Mouse (Mus musculus): ENCODE data around the gene Atp13a2.

Atp13a2 gene

DNA sequence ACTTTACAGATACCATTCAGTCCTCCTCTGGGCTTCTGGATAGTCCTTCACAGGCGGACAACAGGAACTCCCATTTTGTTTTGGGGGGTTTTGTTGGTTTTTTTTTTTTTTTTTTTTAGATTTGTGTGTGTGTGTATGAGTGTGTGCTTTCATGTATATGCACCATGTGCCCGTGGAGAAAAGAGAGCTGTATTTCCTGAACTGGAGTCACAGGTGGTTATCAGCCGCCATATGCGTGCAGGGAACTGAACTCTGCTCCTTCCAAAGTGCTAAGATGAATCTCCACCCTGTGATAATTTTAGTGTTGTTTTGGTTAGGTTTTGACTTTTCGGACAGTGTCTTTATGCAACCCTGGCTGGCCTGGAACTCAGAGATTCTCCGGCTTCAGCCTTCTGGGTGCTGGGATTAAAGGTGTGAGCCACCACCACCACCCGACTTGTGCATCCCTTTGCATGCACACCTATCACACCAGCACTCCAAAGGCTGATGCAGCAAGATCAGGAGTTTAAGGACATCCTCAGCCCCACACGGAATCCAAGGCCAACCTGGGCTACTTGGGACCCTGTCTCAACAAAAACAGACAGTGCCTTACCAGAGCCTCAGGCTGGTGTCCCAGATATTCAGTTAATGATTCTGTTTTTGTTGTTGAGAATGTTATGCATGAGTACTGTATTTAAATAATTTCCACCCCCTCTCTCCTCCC is 24.3 kb upstream of the Atp13a2 start:
- no peak for DNase-seq

DNA sequence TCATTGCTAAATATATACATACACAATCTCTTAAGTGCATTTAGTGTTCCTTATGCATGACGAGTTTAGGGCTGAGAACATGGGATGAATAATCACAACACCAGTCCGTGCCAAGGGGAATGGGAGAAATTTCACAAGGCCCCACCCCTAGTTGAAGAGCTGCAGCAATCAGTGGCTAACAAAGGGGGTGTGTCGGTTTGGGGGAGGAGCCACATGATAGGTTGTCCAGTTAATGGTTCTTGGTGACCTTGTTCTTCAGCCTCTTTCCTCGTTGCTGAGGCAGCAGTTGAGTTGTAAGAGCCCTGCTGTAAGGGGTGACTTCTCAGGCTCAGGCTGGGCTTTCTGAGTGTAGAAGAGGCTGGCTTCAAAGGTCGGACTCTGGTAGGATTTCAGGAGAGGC is 23.7 kb upstream of the Atp13a2 start:
- peak; percentile 66 for DNase-seq

DNA sequence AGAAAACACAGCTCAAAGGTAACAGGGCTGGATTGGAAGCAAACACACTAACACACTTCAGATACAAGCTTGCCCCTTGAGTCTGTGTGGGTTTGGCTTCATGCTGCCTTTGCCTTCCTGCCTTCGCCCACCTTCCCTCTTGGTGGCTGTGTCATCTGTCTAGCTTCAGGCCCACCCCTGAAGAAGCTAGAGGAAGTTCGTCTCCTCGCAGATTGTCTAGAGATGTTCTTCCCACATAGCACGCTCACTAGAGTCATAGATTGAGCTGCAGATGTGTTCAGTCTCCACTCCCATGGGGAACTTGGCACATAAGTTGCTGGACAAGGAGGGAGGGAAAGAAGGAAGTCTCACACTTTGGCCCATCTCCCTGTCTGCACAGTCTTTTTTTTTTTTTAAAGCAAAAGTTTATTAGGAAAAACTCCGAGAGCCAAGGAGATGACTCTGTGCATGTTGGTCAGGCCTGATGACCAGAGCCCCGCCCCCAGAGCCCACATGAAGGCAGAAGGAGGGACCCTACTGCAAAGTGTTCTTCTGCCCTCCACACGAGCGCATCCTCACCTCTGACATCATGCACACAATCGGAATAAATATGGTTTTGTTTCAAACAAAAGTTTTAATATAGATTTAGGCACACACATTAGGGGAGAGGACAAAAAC is 22.6 kb upstream of the Atp13a2 start:
- DNase-seq = no peak

DNA sequence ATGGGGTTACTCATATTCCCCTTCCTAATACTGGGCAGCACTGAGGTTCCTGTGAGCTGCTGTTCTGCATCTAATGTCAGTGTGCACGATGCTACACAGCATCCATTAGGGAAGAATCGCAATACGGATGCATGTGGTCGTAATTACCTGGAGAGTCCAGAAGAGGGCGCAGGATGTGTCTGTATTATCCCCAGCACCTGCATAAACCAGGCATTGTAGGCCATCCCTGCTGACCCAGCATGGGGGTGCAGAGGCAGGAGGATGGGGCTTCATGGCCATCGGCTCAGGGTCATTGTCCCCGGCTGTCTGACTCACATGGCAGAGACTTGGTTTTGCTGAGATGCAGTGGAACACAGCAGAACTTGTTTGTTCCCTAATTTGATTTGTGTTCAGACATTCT is 22.1 kb upstream of the Atp13a2 start:
- DNase-seq = peak; percentile 68

DNA sequence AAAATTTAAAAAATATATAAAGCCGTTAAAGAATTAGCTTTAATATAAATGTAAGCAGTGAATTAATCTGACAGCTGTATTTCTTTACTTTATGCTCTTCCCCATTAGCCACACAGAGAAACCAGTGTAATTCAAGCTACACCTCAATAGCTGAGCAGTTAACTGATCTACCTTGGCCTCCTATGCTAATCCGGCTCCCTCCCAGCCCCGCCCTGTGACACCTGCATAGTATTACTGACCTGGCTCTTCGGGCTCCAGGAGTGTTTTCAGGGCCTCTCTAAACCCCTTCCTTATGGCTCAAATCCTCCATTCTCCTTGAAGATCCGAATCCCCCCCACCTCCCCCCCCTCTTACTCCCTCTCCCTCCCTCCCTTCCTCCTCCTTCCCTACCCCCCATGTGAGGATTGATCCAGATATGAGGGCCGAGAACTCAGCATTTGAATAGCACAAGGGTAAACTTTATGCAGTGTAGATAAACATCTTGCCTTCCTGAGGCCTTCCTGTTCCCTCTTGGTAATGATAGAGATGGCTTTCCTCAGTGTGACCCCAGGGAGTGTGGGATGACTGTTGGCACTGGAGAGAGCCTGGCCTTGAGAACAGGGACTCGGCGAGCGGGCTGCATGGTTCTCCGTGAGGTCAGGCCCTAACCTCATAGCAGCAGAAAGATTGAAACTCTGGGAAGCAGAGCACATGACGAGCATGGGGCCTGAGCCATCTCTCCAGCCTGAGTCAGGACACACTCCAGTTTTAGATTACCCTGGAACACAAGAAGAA is 19.1 kb upstream of the Atp13a2 start:
- DNase-seq = no peak

DNA sequence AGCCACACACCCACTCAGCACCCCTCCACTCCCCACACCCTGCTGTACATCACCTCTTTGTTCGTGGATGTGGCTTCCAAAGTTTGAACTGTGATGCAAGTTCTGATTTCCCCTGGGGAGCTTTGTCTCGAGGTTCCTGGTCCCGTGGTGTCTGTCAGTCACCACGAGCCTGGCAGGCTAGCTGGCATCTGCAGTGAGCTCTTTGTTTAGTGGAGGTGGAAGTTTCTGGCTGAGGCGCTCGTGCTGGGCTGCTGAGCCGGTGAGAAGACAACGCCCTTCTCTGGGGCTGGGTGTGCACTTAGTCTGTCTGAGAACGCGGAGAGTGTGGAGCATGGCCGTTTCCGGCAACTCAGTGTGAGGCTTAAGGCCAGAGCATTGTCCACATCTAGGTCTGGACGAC is 15.0 kb upstream of the Atp13a2 start:
- DNase-seq = no peak

DNA sequence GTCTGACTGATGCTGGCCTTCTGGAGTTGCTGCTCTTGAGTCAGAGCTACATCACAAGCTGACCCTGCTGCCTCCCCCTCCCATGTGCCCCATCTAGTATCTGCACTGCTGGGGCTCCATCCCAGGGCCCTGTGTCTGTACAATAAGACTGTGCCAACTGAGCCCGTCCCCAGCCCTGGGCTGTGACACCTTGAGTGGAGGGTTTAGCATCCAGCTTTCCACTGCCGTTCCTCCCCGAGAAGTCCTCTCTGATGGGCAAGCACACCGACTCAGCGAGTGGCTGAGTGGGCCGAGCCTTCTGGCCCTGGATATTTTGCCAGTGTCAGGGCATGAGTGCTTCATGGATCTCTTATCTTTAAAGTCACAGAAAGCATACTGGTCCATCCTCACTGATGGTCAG is 12.3 kb upstream of the Atp13a2 start:
- no peak for DNase-seq

DNA sequence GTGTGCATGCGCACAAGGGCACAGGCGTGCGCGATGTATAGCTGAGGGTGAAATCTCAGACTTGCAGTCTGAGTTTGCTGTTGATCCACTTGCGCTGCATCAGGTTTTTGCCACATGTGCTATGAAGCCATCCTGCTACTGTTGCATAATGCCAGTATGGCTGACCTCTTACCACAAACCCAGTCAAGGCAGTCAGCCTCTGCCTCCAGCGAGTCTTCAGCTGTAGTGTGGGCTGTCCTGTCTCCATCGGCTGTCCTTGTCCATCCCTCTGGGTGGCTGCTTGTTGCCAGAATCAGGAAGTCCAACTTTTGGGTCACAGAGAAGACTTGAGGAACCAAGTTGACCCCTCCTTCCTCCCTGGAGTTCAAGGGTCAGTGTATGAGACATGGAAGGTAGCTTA is 11.3 kb upstream of the Atp13a2 start:
- no peak for DNase-seq

DNA sequence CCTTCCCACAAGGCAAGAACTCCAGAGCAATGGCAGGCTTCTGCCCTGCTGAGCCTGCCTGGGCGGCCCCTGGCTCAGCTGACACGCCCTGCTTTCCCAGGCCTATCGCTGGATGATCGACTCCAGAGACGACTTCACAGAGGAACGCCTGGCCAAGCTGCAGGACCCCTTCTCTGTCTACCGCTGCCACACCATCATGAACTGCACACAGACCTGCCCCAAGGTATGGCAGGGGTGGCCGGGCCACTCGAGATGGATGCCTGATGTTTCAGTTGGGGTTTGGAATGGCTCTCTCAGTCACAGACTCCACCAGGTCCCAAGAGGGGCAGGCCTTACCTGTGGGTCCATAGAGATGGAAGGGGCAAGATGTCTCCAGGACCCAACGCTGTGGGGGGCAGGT is 9.4 kb upstream of the Atp13a2 start:
- DNase-seq = no peak

DNA sequence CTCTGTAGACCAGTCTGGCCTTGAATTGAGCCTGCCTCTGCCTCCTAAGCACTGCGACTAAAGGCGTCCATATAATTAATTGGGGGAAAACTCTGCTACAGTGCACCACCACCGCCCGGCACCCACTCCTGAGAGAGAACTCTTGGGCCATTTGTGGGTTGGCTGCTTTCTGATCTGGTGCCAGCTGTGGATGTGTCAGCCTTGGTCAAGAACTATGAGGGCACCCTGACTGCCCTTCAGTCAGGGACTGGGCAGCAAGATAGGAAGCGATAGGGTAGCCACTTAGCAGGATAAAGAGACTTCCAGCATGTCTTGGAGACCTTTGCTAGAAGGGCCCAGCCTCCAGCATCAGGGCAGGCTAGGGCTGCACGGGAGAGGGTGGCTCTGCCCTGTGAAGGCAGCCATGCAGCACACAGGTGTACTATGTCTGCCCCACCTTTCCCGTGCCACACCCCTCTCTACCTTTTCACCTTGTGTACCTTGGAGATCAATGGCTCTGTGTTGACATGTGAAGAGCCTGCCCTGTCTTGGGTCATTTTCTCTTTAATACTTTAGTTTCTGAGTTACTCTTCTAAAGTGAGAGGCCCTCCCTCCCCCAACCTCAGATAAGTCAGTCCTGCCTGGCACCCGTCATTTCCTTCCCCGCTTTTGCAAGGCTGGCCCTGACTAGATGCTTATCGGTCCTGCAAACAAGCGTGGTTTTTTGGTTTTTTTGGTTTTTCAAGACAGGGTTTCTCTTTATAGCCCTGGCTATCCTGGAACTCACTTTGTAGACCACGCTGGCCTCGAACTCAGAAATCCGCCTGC is 8.6 kb upstream of the Atp13a2 start:
- DNase-seq = no peak

DNA sequence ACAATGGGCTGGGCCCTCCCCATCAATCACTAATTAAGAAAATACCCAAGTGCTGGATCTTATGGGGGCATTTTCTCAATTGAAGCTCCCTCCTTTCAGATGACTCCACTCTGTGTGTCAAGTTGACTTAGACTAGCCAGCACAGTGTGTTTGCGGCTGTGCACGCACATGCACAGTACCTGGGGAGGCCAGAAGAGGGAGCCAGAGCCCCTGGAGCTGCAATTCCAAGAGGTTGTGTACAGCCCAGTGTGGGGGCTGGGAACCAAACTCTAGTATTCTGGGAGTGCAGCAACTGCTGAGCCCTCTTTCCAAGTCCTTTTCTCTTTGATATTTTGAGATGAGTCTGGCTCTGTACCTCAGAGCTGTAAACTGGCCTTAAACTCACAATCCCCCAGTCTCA is 5.1 kb upstream of the Atp13a2 start:
- DNase-seq = peak; percentile 40

DNA sequence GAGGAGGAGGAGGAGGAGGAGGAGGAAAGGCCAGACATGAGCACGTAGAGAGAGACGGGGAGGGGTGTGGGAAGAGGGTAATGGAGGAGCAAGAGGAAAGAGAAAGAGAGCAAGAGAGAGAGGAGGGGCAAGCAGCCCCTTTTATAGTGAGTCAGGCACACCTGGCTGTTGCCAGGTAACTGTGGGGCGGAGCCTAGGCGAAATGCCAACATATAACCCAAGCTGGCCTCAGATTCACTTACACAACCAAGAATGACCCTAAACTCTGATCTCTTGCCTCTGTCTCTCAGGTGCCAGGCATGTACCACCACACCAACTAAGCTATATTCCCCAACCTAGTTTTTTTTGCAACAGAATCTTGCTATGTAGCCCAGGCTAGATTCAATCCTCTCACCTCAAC is 3.9 kb upstream of the Atp13a2 start:
- no peak for DNase-seq

DNA sequence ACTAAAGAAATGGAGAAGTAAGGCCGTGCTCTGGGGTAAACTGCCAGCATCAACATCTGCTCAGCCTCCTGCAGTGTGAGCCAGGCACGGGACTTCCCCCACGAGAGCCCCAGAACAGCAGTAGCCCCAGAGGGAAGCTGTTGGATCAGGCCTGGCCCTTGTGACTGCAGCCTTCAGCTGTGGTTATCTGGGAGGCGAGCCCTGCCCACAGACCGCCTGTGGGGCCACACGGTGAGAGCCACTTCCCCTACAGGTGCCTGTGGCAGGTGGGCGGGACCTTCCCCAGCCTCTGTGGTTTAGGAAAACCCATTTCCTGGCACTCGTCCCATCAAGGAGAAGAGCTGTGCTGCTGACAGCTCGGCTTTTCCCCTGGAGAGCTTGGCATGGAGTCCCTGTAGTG is 3.2 kb upstream of the Atp13a2 start:
- peak; percentile 70 for DNase-seq

DNA sequence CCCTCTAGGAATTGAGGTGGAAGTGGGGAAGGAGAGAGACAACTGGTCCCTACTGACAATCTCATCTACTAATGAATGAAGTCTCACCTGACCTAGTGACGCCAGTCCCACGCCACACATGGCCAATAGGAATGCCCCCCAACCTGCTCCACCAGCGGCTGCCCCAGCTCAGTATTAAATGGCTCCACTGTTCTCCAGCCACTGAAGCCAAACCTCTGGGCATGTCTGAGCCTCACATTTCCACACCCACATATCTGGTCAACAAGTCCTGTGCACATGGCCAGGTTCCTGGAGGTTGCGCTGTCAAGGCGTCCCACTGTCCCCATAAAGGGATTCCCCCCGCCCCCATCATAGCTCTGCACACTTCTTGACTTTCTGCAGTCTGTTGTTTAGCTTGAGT is 2.1 kb upstream of the Atp13a2 start:
- no peak for DNase-seq

DNA sequence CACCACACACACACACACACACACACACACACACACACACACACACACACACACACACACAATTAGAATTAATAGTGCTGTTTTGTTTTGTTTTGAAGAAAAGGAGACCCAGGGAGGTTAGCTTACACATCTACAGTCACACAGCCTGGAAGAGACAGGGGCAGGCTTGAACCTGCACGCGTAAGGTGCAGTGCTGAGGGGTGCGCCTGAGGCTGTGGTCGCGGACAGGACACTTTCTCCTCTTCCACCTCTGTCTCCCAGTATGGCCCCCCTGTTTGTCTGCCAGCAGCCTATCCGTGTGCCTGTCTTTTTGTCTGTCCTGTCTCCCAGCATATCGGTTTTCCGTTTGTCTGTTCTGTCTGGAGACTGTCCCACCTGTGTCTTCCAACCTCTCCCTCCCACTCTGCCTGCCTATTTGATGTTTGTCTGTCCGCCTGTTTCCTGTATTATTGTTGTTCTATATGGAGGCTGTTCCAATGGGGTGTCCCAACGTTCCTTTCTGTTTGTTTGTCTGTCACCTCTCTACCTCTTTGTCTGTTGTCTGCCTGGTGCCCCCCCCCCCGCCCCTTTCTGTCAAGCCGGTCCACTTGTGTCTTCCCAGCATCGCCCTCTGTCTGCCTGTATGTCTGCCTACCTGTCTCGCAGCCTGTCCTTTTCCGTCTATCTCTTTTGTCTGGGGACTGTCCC is 506 bp upstream of the Atp13a2 start:
- DNase-seq = no peak

DNA sequence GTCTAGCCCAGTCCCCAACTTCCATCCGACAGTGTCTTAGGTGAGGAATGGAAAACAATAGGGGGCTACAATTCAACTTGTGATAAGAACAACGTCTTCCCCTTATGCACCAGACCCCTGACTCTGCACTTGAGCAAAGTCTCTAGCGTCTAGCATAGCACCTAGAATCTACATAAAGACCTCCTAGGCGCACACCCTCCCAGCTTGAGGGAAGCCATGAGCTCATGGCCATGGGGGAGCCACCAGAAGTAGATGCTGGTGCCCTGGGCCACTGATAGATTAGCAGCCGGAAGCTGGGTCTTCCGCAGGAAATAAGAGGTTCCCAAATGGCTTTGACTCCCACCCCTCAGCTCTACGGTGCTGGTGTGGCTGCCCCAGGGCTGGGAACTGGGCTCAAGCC is 803 bp downstream of the Atp13a2 start:
- DNase-seq = no peak

DNA sequence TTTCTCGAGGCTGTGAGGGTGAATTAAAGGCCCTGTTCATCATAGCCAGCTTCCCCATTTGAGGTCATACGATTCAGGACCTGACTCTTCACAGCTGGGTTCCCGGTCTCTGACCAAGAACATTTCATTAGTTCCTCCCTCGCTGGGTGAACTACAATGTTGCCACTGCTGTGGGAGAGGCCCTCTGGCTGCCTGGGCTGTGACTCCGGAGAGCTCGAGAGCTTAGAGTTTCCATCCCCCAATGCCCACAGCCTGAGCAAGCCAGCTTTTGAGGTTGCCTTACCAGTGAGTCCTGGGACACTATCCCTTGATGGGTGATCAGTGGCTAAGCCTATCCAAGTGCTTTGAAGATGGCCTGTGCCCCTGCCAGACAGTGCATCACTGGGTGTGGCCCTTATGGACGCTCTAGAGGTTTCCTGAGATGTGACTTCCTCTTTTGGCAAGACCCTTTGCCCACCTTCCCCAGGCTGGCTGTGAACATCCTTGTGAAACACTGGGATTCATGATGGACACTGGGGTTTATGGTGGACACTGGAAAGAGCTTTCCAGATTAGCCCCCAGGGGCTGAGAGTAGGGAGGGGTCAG is 2.1 kb downstream of the Atp13a2 start:
- DNase-seq = no peak

DNA sequence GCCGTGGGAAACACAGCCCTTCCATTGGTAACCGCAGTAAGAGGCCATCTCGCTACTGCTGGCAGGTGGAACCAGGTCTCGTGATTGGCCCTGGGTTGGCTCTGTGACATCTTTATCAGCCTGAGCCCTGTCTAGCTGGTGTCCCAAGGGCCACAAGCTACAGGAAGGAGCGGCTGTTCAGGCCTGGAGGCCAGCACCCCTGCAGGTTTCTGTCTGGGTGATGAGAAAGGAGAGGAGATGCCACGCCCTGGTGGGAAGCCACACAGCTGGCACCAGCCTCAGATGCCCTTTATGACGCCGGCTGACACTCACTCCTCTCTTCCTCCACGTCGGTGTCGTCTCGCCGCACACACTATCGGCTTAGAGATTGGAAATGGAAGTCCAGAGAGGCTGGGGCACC is 2.8 kb downstream of the Atp13a2 start:
- no peak for DNase-seq

DNA sequence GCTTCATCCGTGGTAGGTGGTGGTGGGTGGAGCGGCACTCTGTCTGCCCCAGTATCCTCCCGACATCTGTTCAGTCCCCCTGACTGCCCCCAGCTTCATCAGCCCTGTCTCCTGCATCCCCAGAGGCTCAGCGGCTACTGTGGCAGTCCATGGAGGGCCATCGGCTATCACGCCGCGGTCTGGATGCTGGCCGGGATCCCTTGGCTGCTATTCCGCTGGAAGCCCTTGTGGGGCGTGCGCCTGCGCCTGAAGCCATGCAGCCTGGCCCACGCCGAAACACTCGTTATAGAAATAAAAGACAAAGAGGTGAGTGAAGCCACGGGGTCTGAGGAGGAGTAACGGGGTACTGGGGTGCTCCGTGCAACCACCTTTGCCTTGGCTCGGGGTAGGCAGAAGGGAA is 5.5 kb downstream of the Atp13a2 start:
- DNase-seq = no peak

DNA sequence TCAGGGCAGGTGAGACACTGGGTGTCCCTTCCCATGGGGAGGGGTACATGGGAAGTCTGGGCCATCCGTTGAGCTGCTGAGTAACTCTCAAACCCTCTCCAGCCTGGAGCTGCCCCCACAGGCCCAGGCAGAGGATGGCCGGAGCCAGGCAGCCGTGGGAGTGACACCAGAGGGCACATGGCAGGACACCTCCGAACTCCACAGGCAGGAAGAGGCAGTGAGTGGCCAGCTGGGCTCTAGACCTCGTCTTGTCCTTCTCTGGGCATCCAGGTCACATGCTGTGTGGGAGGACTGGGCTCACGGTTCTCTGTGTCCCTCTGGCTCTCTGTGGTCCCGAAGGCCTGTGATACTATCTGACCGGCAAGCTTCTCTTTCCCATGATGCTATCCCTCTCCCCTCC is 7.2 kb downstream of the Atp13a2 start:
- no peak for DNase-seq

DNA sequence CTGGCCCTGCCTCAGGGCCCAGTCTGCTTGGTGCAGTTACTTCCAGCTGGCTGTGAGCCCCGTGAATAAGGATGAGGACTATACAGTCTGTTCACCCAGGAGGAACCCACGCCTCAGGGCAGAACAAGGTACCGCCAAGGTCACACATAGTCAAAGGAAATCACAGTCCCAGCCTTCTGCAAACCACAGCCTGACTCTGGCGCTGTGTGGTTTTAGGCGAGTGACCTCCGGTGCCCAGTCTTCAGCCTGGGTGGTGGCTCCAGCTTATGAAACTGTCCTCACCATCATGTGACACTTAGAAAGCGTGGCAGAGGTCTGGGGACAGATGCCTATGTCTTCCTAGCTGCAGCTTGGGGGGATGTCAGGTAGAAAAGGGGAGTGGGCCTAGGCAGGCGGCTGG is 9.1 kb downstream of the Atp13a2 start:
- DNase-seq = no peak

DNA sequence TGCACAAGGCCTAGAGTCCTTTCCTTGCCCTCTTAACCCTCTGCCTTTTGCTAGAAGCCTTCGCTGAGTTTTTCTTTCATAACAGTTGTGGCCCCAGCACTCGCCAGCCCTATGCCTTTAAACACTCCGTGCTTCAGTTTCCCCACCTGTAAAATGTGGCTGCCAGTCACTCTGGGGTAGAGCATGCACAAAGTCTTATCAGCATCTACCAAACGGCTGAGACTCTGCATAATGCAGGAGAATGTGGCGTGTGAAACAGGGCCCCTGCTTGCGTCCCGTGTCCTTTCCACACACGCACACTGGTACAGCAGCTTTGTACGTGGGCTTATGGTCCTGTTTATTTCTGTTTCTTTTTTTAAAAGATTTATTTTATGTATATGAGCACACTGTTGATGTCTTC is 10.1 kb downstream of the Atp13a2 start:
- DNase-seq = no peak

Measured in liver (tissue).